Mouse (Mus musculus): Measurements from ENCODE around the gene Fgd1. TPM values are rescaled to one million over a fixed set of nuclear protein-coding genes. Genes with fewer than 3 reads are reported as not detected.

Gene Fgd1
- polyA plus RNA-seq (2012; rRNA removed) = 2.7 and 3.1 TPM in 2 replicates

DNA sequence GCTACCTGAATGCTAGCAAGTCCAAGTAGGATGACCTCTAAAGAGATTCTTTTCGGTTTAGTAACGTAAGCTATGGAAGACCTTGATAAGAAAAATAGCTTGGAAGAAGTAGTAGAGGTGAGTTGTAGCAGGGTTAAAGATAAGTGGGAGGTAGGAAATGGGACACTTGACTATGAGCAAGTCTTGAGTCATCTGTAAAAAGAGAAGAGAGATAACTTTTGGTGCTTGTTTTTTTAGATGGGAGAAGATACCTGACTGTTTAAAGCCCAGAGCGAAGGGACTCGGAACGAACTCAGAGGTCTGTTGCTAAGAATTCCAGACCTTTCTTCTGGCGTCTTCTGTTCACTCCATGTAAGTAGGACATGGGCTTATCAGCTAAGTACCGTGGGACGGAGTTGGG lies at the start of gene Fgd1:
Fgd1 (plus strand) TSS at position 301 of the 400 bp plus-strand sequence.

DNA sequence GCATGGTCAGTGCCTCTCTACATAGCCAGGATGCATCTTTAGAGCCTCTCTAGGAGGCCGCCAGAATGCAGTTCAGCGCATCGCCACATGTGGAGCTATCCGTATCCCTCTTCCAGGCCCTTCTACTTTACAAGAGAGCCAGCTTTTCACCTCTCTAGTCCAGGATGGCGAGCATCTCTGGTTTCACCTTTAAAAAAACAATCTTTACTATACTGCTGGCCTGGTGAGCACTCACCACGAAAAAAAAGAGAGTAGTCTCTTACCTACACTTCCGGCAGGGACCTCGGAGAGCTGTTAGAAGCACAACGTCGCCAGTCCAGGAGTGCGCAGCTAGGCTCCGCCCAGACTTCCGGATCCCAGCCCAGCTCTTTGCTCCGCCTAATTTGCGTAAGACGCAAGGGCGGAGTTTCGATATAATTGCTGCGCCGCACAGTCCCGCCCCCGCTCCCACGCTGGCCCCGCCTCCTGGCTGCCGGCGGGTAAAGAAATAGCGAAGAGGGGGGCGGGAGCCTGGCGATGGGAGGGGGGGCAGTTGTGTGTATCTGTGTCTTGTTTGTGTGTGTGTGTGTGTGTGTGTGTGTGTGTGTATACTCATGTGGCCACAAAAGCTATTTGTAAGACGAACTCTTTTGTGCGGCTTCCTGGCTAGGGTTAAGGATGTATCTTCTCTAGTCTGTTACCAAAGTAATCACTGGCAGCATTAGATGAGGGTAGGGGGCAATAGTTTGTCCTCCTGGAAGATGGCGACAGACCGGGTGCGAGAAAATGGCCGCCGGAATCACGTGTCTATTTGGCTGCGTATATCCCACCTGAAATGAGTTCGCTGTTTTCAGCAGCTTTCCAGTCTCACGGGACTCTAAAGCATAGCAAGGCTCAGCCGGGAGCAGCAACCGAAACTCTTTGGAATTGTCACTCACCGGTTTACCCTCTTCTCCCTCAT lies 28.7 kb upstream of the Fgd1 start, which contains the start of gene Gnl3l:
Gnl3l (minus strand) TSS at position 385 of the 940 bp plus-strand sequence.

DNA sequence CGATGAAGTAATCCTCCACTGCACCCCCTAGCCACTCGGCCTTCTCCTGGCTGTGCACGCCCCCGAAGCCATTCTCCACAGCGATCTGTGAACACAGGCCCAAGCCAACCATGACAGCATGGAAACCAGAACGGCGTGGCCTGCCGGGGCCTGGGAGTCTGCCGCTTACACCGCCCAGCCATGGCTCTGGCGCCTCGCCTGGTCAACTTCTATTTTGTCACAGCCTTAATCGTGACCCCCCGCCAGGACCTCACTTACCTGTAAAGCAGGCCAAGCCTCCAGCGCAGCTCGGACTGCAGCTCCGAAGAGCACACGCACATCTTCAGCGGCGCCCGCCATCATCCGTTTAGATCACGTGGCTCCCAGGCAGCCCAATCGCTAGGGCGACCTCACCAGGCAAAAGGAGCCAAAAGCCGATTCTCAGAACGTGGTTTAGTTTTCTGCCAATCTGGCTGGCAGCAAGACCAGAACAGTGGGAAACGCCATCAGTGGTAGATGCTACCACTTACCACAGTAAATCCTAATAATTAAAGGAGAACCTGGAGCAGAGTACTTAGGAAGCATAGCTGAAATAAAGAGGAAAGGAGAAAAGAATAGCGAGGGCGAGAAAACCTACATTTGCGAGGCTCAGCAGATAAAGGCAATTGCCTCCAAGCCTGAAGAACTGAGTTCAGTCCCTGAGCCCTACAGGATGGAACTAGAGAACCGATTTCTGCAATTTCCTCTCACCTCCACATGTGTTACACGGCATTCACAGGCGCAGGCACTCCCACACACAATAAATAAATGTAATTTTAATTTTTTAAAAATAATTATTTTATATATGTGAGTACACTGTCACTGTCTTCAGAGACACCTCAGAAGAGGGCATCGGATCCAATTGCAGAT lies 50.5 kb downstream of the Fgd1 start, which contains the start of gene Tsr2:
Tsr2 (minus strand) TSS at position 373 of the 888 bp plus-strand sequence.

Other genes starting within 250 kb of the Fgd1 start
- 22.9 and 25.8 TPM in 2 replicates for gene Maged2, start 231.8 kb upstream of the Fgd1 start, polyA plus RNA-seq (2012; rRNA removed)
- gene Gnl3l, start 28.8 kb upstream of the Fgd1 start, polyA plus RNA-seq (2012; rRNA removed) = 4.4 and 5.0 TPM in 2 replicates
- 6.0 and 6.3 TPM in 2 replicates for gene Tsr2, start 50.4 kb downstream of the Fgd1 start, polyA plus RNA-seq (2012; rRNA removed)
- 0.02 TPM in 2 replicates for gene Wnk3, start 151.9 kb downstream of the Fgd1 start, polyA plus RNA-seq (2012; rRNA removed)